Mouse (Mus musculus) layer of hippocampus, adult 9-11 months (tissue): Measurements from ENCODE around the gene Sprr2b.
"Not testable (repeated sequence)": the region's sequence is repeated elsewhere in the genome, so short reads cannot be mapped to it uniquely, and the experiment has no call there.

Source experiments
- DNase-seq: peaks from one replicate; pipeline ENCODE4 v3.0.0; 2022

The Sprr2b gene

GRCm38 (mm10) chr3:92316320-92316719 is at the start of gene Sprr2b:
Gene Sprr2b (plus strand): TSS chr3:92316620.
- DNase-seq, result no peak

GRCm38 (mm10) chr3:92271414-92271985 is 44.9 kb upstream of the Sprr2b start:
- DNase-seq, result not testable (repeated sequence)

- not testable (repeated sequence) for DNase-seq
Observed at GRCm38 (mm10) chr3:92273504-92273903, 42.9 kb upstream of the Sprr2b start.

- not testable (repeated sequence) for DNase-seq
Observed at GRCm38 (mm10) chr3:92274018-92274417, 42.4 kb upstream of the Sprr2b start.

- not testable (repeated sequence) for DNase-seq
Observed at GRCm38 (mm10) chr3:92279663-92280062, 36.8 kb upstream of the Sprr2b start.

- DNase-seq, result not testable (repeated sequence)
Observed at GRCm38 (mm10) chr3:92280963-92281606, 35.3 kb upstream of the Sprr2b start.

GRCm38 (mm10) chr3:92285101-92285500 is 31.3 kb upstream of the Sprr2b start, which contains the start of gene Sprr2a3:
Gene Sprr2a3 (plus strand): TSS chr3:92285417.
- DNase-seq, result not testable (repeated sequence)

- not testable (repeated sequence) for DNase-seq
Observed at GRCm38 (mm10) chr3:92288489-92288888, 27.9 kb upstream of the Sprr2b start.

GRCm38 (mm10) chr3:92307406-92307805 is 9.0 kb upstream of the Sprr2b start:
- no peak for DNase-seq

- no peak for DNase-seq
Observed at GRCm38 (mm10) chr3:92317384-92317783, 964 bp downstream of the Sprr2b start.

GRCm38 (mm10) chr3:92336278-92336677 is 19.9 kb downstream of the Sprr2b start:
- DNase-seq, result no peak

GRCm38 (mm10) chr3:92338840-92339239 is 22.4 kb downstream of the Sprr2b start, which contains the start of gene Sprr2d:
Gene Sprr2d (plus strand): TSS chr3:92339140.
- DNase-seq, result no peak

GRCm38 (mm10) chr3:92351843-92352242 is 35.4 kb downstream of the Sprr2b start, which contains the start of gene Sprr2e:
Gene Sprr2e (plus strand): TSS chr3:92352143.
- no peak for DNase-seq

- no peak for DNase-seq
Observed at GRCm38 (mm10) chr3:92361619-92362018, 45.2 kb downstream of the Sprr2b start.

GRCm38 (mm10) chr3:92364887-92365286 is 48.5 kb downstream of the Sprr2b start, which contains the start of gene Sprr2f:
Gene Sprr2f (plus strand): TSS chr3:92365187.
- no peak for DNase-seq
